Mouse (Mus musculus): ENCODE measurements around the gene Slc8a3. TPM values are rescaled to one million over a fixed set of nuclear protein-coding genes. Genes with fewer than 3 reads are reported as not detected.
"Not testable (repeated sequence)": the region's sequence is repeated elsewhere in the genome, so short reads cannot be mapped to it uniquely, and the experiment has no call there.

Slc8a3 gene
- total RNA-seq (2021) = 10 to 100 TPM; 17.3 to 23.8 TPM

- DNase-seq (ENCODE audit: low spot score in 2 of 2) = peak; percentile 64 to 81
- intact Hi-C loops (cut with DNase I) = loop anchor here (5.0 kb wide), 1 partner anchor 126 kb away; no protein-coding TSS in a partner anchor
Measured at GRCm38 (mm10) chr12:81332875-81333421, at the start of gene Slc8a3. TSS of gene Slc8a3 (minus strand) at chr12:81333180.

GRCm38 (mm10) chr12:81379364-81379763 is 46.4 kb upstream of the Slc8a3 start, which contains the start of gene Gm4787:
TSS of gene Gm4787 (minus strand) at chr12:81379464.
- intact Hi-C loops (cut with DNase I); DNase-seq (ENCODE audit: low spot score in 2 of 2): not testable (repeated sequence)

GRCm38 (mm10) chr12:81333841-81334240 is 861 bp upstream of the Slc8a3 start:
- intact Hi-C loops (cut with DNase I) = loop anchor here (5.0 kb wide), 1 partner anchor 127 kb away; no protein-coding TSS in a partner anchor
- DNase-seq (ENCODE audit: low spot score in 2 of 2) = no peak

- intact Hi-C loops (cut with DNase I) = loop anchor here (5.0 kb wide), 1 partner anchor 125 kb away; no protein-coding TSS in a partner anchor
- peak; percentile 66 to 67 for DNase-seq (ENCODE audit: low spot score in 2 of 2)
Measured at GRCm38 (mm10) chr12:81331937-81332874, 774 bp downstream of the Slc8a3 start.

- DNase-seq (ENCODE audit: low spot score in 2 of 2) = no peak
- intact Hi-C loops (cut with DNase I) = loop anchor here (5.0 kb wide), 1 partner anchor 124 kb away; no protein-coding TSS in a partner anchor
Measured at GRCm38 (mm10) chr12:81331046-81331638, 1.8 kb downstream of the Slc8a3 start.

GRCm38 (mm10) chr12:81324991-81325390 is 8.0 kb downstream of the Slc8a3 start:
- no peak for DNase-seq (ENCODE audit: low spot score in 2 of 2)
- intact Hi-C loops (cut with DNase I) = loop anchor here (1.0 to 5.0 kb wide), 3 partner anchors 78 to 138 kb away; no protein-coding TSS in a partner anchor

GRCm38 (mm10) chr12:81324116-81324515 is 8.9 kb downstream of the Slc8a3 start:
- peak; percentile 38 to 89 for DNase-seq (ENCODE audit: low spot score in 2 of 2)

GRCm38 (mm10) chr12:81321021-81321420 is 12.0 kb downstream of the Slc8a3 start:
- intact Hi-C loops (cut with DNase I) = loop anchor here (5.0 kb wide), 1 partner anchor 74 kb away; no protein-coding TSS in a partner anchor
- no peak for DNase-seq (ENCODE audit: low spot score in 2 of 2)

More at GRCm38 (mm10) chr12:81324116-81324515, 8.9 kb downstream of the Slc8a3 start:
- intact Hi-C loops (cut with DNase I) = loop anchor here (1.0 to 5.0 kb wide), 3 partner anchors 77 to 137 kb away; no protein-coding TSS in a partner anchor

GRCm38 (mm10) chr12:81317811-81318210 is 15.2 kb downstream of the Slc8a3 start:
- intact Hi-C loops (cut with DNase I) = no loop called here
- DNase-seq (ENCODE audit: low spot score in 2 of 2) = no peak

GRCm38 (mm10) chr12:81315953-81316352 is 17.0 kb downstream of the Slc8a3 start:
- peak in 1 of 2 experiments; percentile 79 for DNase-seq (ENCODE audit: low spot score in 2 of 2)
- intact Hi-C loops (cut with DNase I) = loop anchor here (1.0 kb wide), 1 partner anchor 130 kb away; no protein-coding TSS in a partner anchor

GRCm38 (mm10) chr12:81303626-81304025 is 29.4 kb downstream of the Slc8a3 start:
- intact Hi-C loops (cut with DNase I) = no loop called here
- DNase-seq (ENCODE audit: low spot score in 2 of 2) = no peak

- peak in 1 of 2 experiments; percentile 9 for DNase-seq (ENCODE audit: low spot score in 2 of 2)
- intact Hi-C loops (cut with DNase I) = no loop called here
Measured at GRCm38 (mm10) chr12:81294613-81295012, 38.4 kb downstream of the Slc8a3 start.

- no peak for DNase-seq (ENCODE audit: low spot score in 2 of 2)
- intact Hi-C loops (cut with DNase I) = no loop called here
Measured at GRCm38 (mm10) chr12:81278031-81278430, 54.9 kb downstream of the Slc8a3 start.

GRCm38 (mm10) chr12:81274616-81275015 is 58.4 kb downstream of the Slc8a3 start:
- DNase-seq (ENCODE audit: low spot score in 2 of 2) = no peak
- intact Hi-C loops (cut with DNase I) = no loop called here

- intact Hi-C loops (cut with DNase I) = no loop called here
Measured at GRCm38 (mm10) chr12:81273333-81273732, 59.6 kb downstream of the Slc8a3 start.

GRCm38 (mm10) chr12:81269246-81269645 is 63.7 kb downstream of the Slc8a3 start:
- intact Hi-C loops (cut with DNase I) = no loop called here
- no peak for DNase-seq (ENCODE audit: low spot score in 2 of 2)

More at GRCm38 (mm10) chr12:81273333-81273732, 59.6 kb downstream of the Slc8a3 start:
- no peak for DNase-seq (ENCODE audit: low spot score in 2 of 2)

GRCm38 (mm10) chr12:81262821-81263220 is 70.2 kb downstream of the Slc8a3 start:
- DNase-seq (ENCODE audit: low spot score in 2 of 2) = no peak
- intact Hi-C loops (cut with DNase I) = no loop called here

GRCm38 (mm10) chr12:81258215-81258614 is 74.8 kb downstream of the Slc8a3 start:
- intact Hi-C loops (cut with DNase I) = no loop called here

GRCm38 (mm10) chr12:81245411-81245810 is 87.6 kb downstream of the Slc8a3 start:
- DNase-seq (ENCODE audit: low spot score in 2 of 2) = no peak
- intact Hi-C loops (cut with DNase I) = loop anchor here (5.0 kb wide), 1 partner anchor 77 kb away; no protein-coding TSS in a partner anchor

More at GRCm38 (mm10) chr12:81258215-81258614, 74.8 kb downstream of the Slc8a3 start:
- no peak for DNase-seq (ENCODE audit: low spot score in 2 of 2)

All from left cerebral cortex, postnatal 25 days (tissue).